Mouse (Mus musculus): ENCODE results near the gene Eif3j1. TPM values are rescaled to one million over a fixed set of nuclear protein-coding genes. Genes with fewer than 3 reads are reported as not detected.
"Not testable (repeated sequence)": the region's sequence is repeated elsewhere in the genome, so short reads cannot be mapped to it uniquely, and the experiment has no call there.

The Eif3j1 gene
- polyA plus RNA-seq, 1 experiment from 2014 or later: 12.9 TPM

GRCm38 (mm10) chr2:122059365-122060115, 31.2 kb downstream of the Eif3j1 start:
- Histone ChIP-seq H3K9me3 (no peaks in the 10 kb centered on the region), H3K4me1 (no peaks in the 10 kb centered on the region), H3K4me2 (replicated peaks) (no peak overlapping the region), H3K36me3 (peaks cover 50% of the 10 kb centered on the region), H3K27ac (no peak overlapping the region), H3K27me3 (replicated peaks) (no peaks in the 10 kb centered on the region), H3K9ac (no peak overlapping the region), H3K4me3 (no peak overlapping the region)
- 91% methylated on average over 11 of the region's 11 CpGs for WGBS
- ATAC-seq (ENCODE audit: low FRiP score, low read depth): no peak

- peaks cover 38% of the 10 kb centered on the region for H3K36me3 ChIP-seq
- no peak overlapping the region for H3K4me2 ChIP-seq (replicated peaks)
- no peak overlapping the region for H3K4me3 ChIP-seq
- no peak for ATAC-seq (ENCODE audit: low FRiP score, low read depth)
- H3K27me3 ChIP-seq (replicated peaks): no peaks in the 10 kb centered on the region
- H3K4me1 ChIP-seq: no peaks in the 10 kb centered on the region
- WGBS: 58% methylated on average over 14 of the region's 14 CpGs
- no peak overlapping the region for H3K9ac ChIP-seq
- H3K27ac ChIP-seq: no peak overlapping the region
- H3K9me3 ChIP-seq: no peaks in the 10 kb centered on the region
Measured at GRCm38 (mm10) chr2:122065200-122065969, 37.0 kb downstream of the Eif3j1 start.

GRCm38 (mm10) chr2:122066241-122066640, 37.9 kb downstream of the Eif3j1 start:
- H3K36me3 ChIP-seq: peaks cover 37% of the 10 kb centered on the region

GRCm38 (mm10) chr2:122069144-122069912, 41.0 kb downstream of the Eif3j1 start:
- Histone ChIP-seq H3K36me3 (peaks cover 44% of the 10 kb centered on the region), H3K9ac (no peak overlapping the region), H3K27me3 (replicated peaks) (no peaks in the 10 kb centered on the region), H3K27ac (no peak overlapping the region), H3K4me1 (no peaks in the 10 kb centered on the region), H3K4me3 (no peak overlapping the region), H3K9me3 (no peaks in the 10 kb centered on the region), H3K4me2 (replicated peaks) (no peak overlapping the region)
- WGBS: 91% methylated on average over 6 of the region's 6 CpGs
- no peak for ATAC-seq (ENCODE audit: low FRiP score, low read depth)

More at GRCm38 (mm10) chr2:122066241-122066640, 37.9 kb downstream of the Eif3j1 start:
- H3K4me2 ChIP-seq (replicated peaks): no peak overlapping the region
- no peak overlapping the region for H3K4me3 ChIP-seq
- no peak for ATAC-seq (ENCODE audit: low FRiP score, low read depth)
- no peak overlapping the region for H3K9ac ChIP-seq
- WGBS: 84% methylated on average over 8 of the region's 8 CpGs
- no peak overlapping the region for H3K27ac ChIP-seq
- H3K9me3 ChIP-seq: no peaks in the 10 kb centered on the region
- no peaks in the 10 kb centered on the region for H3K4me1 ChIP-seq
- H3K27me3 ChIP-seq (replicated peaks): no peaks in the 10 kb centered on the region

DNA sequence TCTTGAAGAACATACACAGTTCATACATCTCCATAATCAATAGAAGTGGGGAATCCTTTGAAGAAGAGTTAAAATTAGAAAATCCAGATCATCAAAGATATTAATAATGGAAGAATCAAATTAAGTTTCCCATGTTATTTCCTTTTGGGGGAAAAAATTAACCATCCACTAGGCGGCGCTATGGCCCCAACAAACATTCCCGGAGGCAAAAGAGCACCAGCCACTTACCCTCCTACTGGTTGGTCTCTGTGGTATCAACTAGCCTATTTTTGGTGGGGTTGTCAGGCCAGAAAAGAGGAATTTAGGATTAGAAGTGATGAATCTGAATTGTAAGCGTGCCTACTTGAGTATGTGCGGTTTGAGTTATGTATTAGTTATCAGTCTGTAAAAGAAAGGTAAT, 41.6 kb downstream of the Eif3j1 start:
- ATAC-seq (ENCODE audit: low FRiP score, low read depth): no peak
- H3K4me3 ChIP-seq: no peak overlapping the region
- 42% methylated on average over 5 of the region's 5 CpGs for WGBS
- no peaks in the 10 kb centered on the region for H3K9me3 ChIP-seq
- H3K27me3 ChIP-seq (replicated peaks): no peaks in the 10 kb centered on the region
- H3K9ac ChIP-seq: no peak overlapping the region
- peaks cover 42% of the 10 kb centered on the region for H3K36me3 ChIP-seq
- H3K4me1 ChIP-seq: no peaks in the 10 kb centered on the region
- H3K27ac ChIP-seq: no peak overlapping the region
- no peak overlapping the region for H3K4me2 ChIP-seq (replicated peaks)

- no peaks in the 10 kb centered on the region for H3K4me1 ChIP-seq
- H3K4me3 ChIP-seq: no peak overlapping the region
- H3K4me2 ChIP-seq (replicated peaks): no peak overlapping the region
- WGBS: 46% methylated on average over 7 of the region's 7 CpGs
- H3K36me3 ChIP-seq: peaks cover 62% of the 10 kb centered on the region
- no peak for ATAC-seq (ENCODE audit: low FRiP score, low read depth)
- H3K9me3 ChIP-seq: no peaks in the 10 kb centered on the region
- H3K27me3 ChIP-seq (replicated peaks): no peaks in the 10 kb centered on the region
- H3K27ac ChIP-seq: no peak overlapping the region
- no peak overlapping the region for H3K9ac ChIP-seq
Measured at GRCm38 (mm10) chr2:122081728-122082456, 53.5 kb downstream of the Eif3j1 start.

- no peaks in the 10 kb centered on the region for H3K4me1 ChIP-seq
- peaks cover 71% of the 10 kb centered on the region for H3K36me3 ChIP-seq
- no peak overlapping the region for H3K4me2 ChIP-seq (replicated peaks)
Measured at GRCm38 (mm10) chr2:122086446-122086845, 58.1 kb downstream of the Eif3j1 start.

GRCm38 (mm10) chr2:122093844-122094243, 65.5 kb downstream of the Eif3j1 start:
- no peak overlapping the region for H3K9ac ChIP-seq
- H3K4me2 ChIP-seq (replicated peaks): no peak overlapping the region
- H3K9me3 ChIP-seq: no peaks in the 10 kb centered on the region
- WGBS: 94% methylated on average over 4 of the region's 4 CpGs
- no peak overlapping the region for H3K4me3 ChIP-seq
- H3K27ac ChIP-seq: no peak overlapping the region
- H3K4me1 ChIP-seq: no peaks in the 10 kb centered on the region
- ATAC-seq (ENCODE audit: low FRiP score, low read depth): no peak
- peaks cover 80% of the 10 kb centered on the region for H3K36me3 ChIP-seq
- no peaks in the 10 kb centered on the region for H3K27me3 ChIP-seq (replicated peaks)

More at GRCm38 (mm10) chr2:122086446-122086845, 58.1 kb downstream of the Eif3j1 start:
- Histone ChIP-seq H3K9ac (no peak overlapping the region), H3K4me3 (no peak overlapping the region), H3K27ac (no peak overlapping the region), H3K27me3 (replicated peaks) (no peaks in the 10 kb centered on the region), H3K9me3 (no peaks in the 10 kb centered on the region)
- WGBS: 91% methylated on average over 4 of the region's 4 CpGs
- ATAC-seq (ENCODE audit: low FRiP score, low read depth): no peak

- WGBS: 88% methylated on average over 5 of the region's 5 CpGs
- not testable (repeated sequence) for H3K9ac ChIP-seq; H3K27me3 ChIP-seq (replicated peaks); H3K4me2 ChIP-seq (replicated peaks); H3K9me3 ChIP-seq; H3K27ac ChIP-seq; ATAC-seq (ENCODE audit: low FRiP score, low read depth); H3K4me3 ChIP-seq; H3K4me1 ChIP-seq
- peaks cover 65% of the 10 kb centered on the region for H3K36me3 ChIP-seq
Measured at GRCm38 (mm10) chr2:122097686-122098085, 69.3 kb downstream of the Eif3j1 start.

- Histone ChIP-seq H3K36me3 (peaks cover 41% of the 10 kb centered on the region), H3K9me3 (no peaks in the 10 kb centered on the region), H3K27me3 (replicated peaks) (no peaks in the 10 kb centered on the region), H3K9ac (no peak overlapping the region), H3K4me1 (no peaks in the 10 kb centered on the region), H3K27ac (no peak overlapping the region), H3K4me3 (no peak overlapping the region), H3K4me2 (replicated peaks) (no peak overlapping the region)
- ATAC-seq (ENCODE audit: low FRiP score, low read depth): no peak
Measured at GRCm38 (mm10) chr2:122102070-122102469, 73.7 kb downstream of the Eif3j1 start.
